Mouse (Mus musculus) MEL (cell line): ENCODE results near the gene Angptl3. TPM values are rescaled to one million over a fixed set of nuclear protein-coding genes. Genes with fewer than 3 reads are reported as not detected.

Experiments
- DNase-seq: peaks from one replicate; pipeline ENCODE4 v3.0.0; 2011; ENCODE audit warnings: low read depth, low spot score
- H3K27ac ChIP-seq: 2 replicates; pipeline ENCODE4 v1.5.1; 2012; ENCODE audit warnings: low read depth, mild to moderate bottlenecking, control low read depth, low read length, moderate library complexity; ENCODE audit not compliant: control insufficient read depth
- H3K27me3 ChIP-seq, 2 experiments: fragments of 150-350 bp in 1 of 2; sonication (generic) in 1 of 2; 2 replicates each; pipeline ENCODE4 v1.6.1; 2012; ENCODE audit warnings: low read length in 2 of 2, mild to moderate bottlenecking in 2 of 2, improper control_type of control experiment in 1 of 2, moderate library complexity in 1 of 2; ENCODE audit not compliant: insufficient read depth in 2 of 2, control insufficient read depth in 1 of 2
- H3K36me3 ChIP-seq, 2 experiments: 2 replicates each; pipeline ENCODE4 v1.6.1; 2012 to 2014; ENCODE audit warnings: low read length in 2 of 2, improper control_type of control experiment in 1 of 2, inconsistent platforms in 1 of 2, mild to moderate bottlenecking in 1 of 2; ENCODE audit not compliant: insufficient read depth in 2 of 2, control insufficient read depth in 1 of 2
- H3K4me1 ChIP-seq, 2 experiments: fragments of 150-350 bp in 1 of 2; sonication (generic) in 1 of 2; 2 replicates each; pipeline ENCODE4 v1.6.1; 2012; ENCODE audit warnings: low read length in 2 of 2, improper control_type of control experiment in 1 of 2, mild to moderate bottlenecking in 1 of 2; ENCODE audit not compliant: insufficient read depth in 2 of 2, control insufficient read depth in 1 of 2
- H3K4me3 ChIP-seq, 2 experiments: fragments of 150-350 bp in 1 of 2; sonication (generic) in 1 of 2; 2 replicates each; pipeline ENCODE4 v1.5.1; 2012; ENCODE audit warnings: low read depth in 2 of 2, low read length in 2 of 2, mild to moderate bottlenecking in 2 of 2, moderate library complexity in 2 of 2, control low read depth in 1 of 2, improper control_type of control experiment in 1 of 2; ENCODE audit not compliant: control insufficient read depth in 1 of 2, insufficient read depth in 1 of 2
- H3K79me2 ChIP-seq: 2 replicates; pipeline ENCODE4 v1.6.1; 2012; ENCODE audit warnings: mild to moderate bottlenecking, low read length, moderate library complexity; ENCODE audit not compliant: control insufficient read depth, poor library complexity, insufficient read depth
- H3K9ac ChIP-seq: 2 replicates; pipeline ENCODE4 v1.6.1; 2012; ENCODE audit warnings: low read depth, mild to moderate bottlenecking, control low read depth, low read length, moderate library complexity; ENCODE audit not compliant: control insufficient read depth, poor library complexity, severe bottlenecking
- H3K9me3 ChIP-seq: fragments of 150-350 bp; sonication (generic); replicated peaks from 2 replicates; pipeline ENCODE4 v1.6.1; 2012; ENCODE audit warnings: mild to moderate bottlenecking, low read length, improper control_type of control experiment, moderate library complexity; ENCODE audit not compliant: insufficient read depth
- CHD1 ChIP-seq: IDR thresholded peaks from 2 replicates; pipeline ENCODE4 v1.6.1; 2012; ENCODE audit warnings: low read depth, mild to moderate bottlenecking, inconsistent platforms, low read length, improper control_type of control experiment
- CTCF ChIP-seq, 3 experiments: IDR thresholded peaks in 2 of 3; conservative IDR thresholded peaks in 1 of 3; 2 replicates each; pipeline ENCODE4 v1.5.1; 2011 to 2012; ENCODE audit warnings: low read length in 3 of 3, low read depth in 2 of 3, mild to moderate bottlenecking in 2 of 3, improper control_type of control experiment in 1 of 3, inconsistent platforms in 1 of 3, mixed read lengths in 1 of 3, moderate library complexity in 1 of 3; ENCODE audit not compliant: control insufficient read depth in 1 of 3, insufficient read depth in 1 of 3, poor library complexity in 1 of 3, severe bottlenecking in 1 of 3
- E2F4 ChIP-seq: IDR thresholded peaks from 2 replicates; pipeline ENCODE4 v1.6.1; 2011; ENCODE audit warnings: low read depth, low read length, improper control_type of control experiment, borderline replicate concordance
- ELF1 ChIP-seq: IDR thresholded peaks from 2 replicates; pipeline ENCODE4 v1.6.1; 2014; ENCODE audit warnings: low read depth, mild to moderate bottlenecking, inconsistent platforms, low read length, improper control_type of control experiment, moderate library complexity
- ETS1 ChIP-seq: IDR thresholded peaks from 2 replicates; pipeline ENCODE4 v1.6.1; 2012; ENCODE audit warnings: low read depth, mild to moderate bottlenecking, inconsistent platforms, low read length, improper control_type of control experiment, moderate library complexity
- JUND ChIP-seq: IDR thresholded peaks from 2 replicates; pipeline ENCODE4 v1.6.1; 2011; ENCODE audit warnings: low read depth, mild to moderate bottlenecking, improper control_type of control experiment, low read length
- KAT2A ChIP-seq: conservative IDR thresholded peaks from 2 replicates; pipeline ENCODE4 v1.6.1; 2012; ENCODE audit warnings: low read depth, low read length, improper control_type of control experiment, inconsistent platforms
- MAFK ChIP-seq: IDR thresholded peaks from 2 replicates; pipeline ENCODE4 v1.6.1; 2011; ENCODE audit warnings: low read depth, mild to moderate bottlenecking, low read length, improper control_type of control experiment, borderline replicate concordance
- MAZ ChIP-seq: IDR thresholded peaks from 2 replicates; pipeline ENCODE4 v1.6.1; 2012; ENCODE audit warnings: low read depth, mild to moderate bottlenecking, inconsistent platforms, low read length, improper control_type of control experiment
- MEF2A ChIP-seq: IDR thresholded peaks from 2 replicates; pipeline ENCODE4 v1.6.1; 2014; ENCODE audit warnings: low read depth, mild to moderate bottlenecking, inconsistent platforms, low read length, improper control_type of control experiment; ENCODE audit not compliant: poor library complexity, insufficient replicate concordance, severe bottlenecking; ENCODE audit errors: extremely low read depth
- MXI1 ChIP-seq: IDR thresholded peaks from 2 replicates; pipeline ENCODE4 v1.6.1; 2011; ENCODE audit warnings: mild to moderate bottlenecking, low read depth, low read length, improper control_type of control experiment
- NRF1 ChIP-seq: IDR thresholded peaks from 2 replicates; pipeline ENCODE4 v1.6.1; 2014; ENCODE audit warnings: low read depth, mild to moderate bottlenecking, inconsistent platforms, low read length, improper control_type of control experiment, moderate library complexity; ENCODE audit not compliant: poor library complexity, insufficient read depth, severe bottlenecking
- POLR2A ChIP-seq, 2 experiments: IDR thresholded peaks; 2 replicates each; pipeline ENCODE4 v1.6.1; 2011 to 2012; ENCODE audit warnings: low read length in 2 of 2, mild to moderate bottlenecking in 2 of 2, control low read depth in 1 of 2, improper control_type of control experiment in 1 of 2, low read depth in 1 of 2, moderate library complexity in 1 of 2; ENCODE audit not compliant: control insufficient read depth in 1 of 2, insufficient read depth in 1 of 2, poor library complexity in 1 of 2
- RAD21 ChIP-seq: IDR thresholded peaks from 2 replicates; pipeline ENCODE4 v1.6.1; 2011; ENCODE audit warnings: mild to moderate bottlenecking, low read depth, low read length, improper control_type of control experiment
- RCOR1 ChIP-seq: IDR thresholded peaks from 2 replicates; pipeline ENCODE4 v1.6.1; 2012; ENCODE audit warnings: low read depth, mild to moderate bottlenecking, inconsistent platforms, low read length, improper control_type of control experiment
- TAL1 ChIP-seq: IDR thresholded peaks from 2 replicates; pipeline ENCODE4 v1.6.1; 2012; ENCODE audit warnings: mild to moderate bottlenecking, inconsistent platforms, low read length, moderate library complexity, mixed read lengths
- TBP ChIP-seq: IDR thresholded peaks from 2 replicates; pipeline ENCODE4 v1.8.0; 2011; ENCODE audit warnings: low read depth, low read length, improper control_type of control experiment
- TCF12 ChIP-seq: IDR thresholded peaks from 2 replicates; pipeline ENCODE4 v1.6.1; 2014; ENCODE audit warnings: low read depth, mild to moderate bottlenecking, inconsistent platforms, low read length, improper control_type of control experiment, moderate library complexity
- UBTF ChIP-seq: IDR thresholded peaks from 2 replicates; pipeline ENCODE4 v1.6.1; 2012; ENCODE audit warnings: low read depth, mild to moderate bottlenecking, inconsistent platforms, low read length, improper control_type of control experiment, moderate library complexity, borderline replicate concordance; ENCODE audit not compliant: insufficient read depth
- ZC3H11A ChIP-seq: IDR thresholded peaks from 2 replicates; pipeline ENCODE4 v1.6.1; 2012; ENCODE audit warnings: low read depth, mild to moderate bottlenecking, inconsistent platforms, low read length, improper control_type of control experiment
- ZKSCAN1 ChIP-seq: IDR thresholded peaks from 2 replicates; pipeline ENCODE4 v1.6.1; 2012; ENCODE audit warnings: low read depth, mild to moderate bottlenecking, inconsistent platforms, low read length, improper control_type of control experiment, moderate library complexity
- ZNF384 ChIP-seq: IDR thresholded peaks from 2 replicates; pipeline ENCODE4 v1.6.1; 2012; ENCODE audit warnings: low read depth, mild to moderate bottlenecking, inconsistent platforms, low read length, improper control_type of control experiment
- polyA plus RNA-seq, 2 experiments: library from polyadenylated mRNA; stranded (reverse) in 1 of 2; unstranded in 1 of 2; fragments of >175 nt in 1 of 2; fragments of >200 nt in 1 of 2; gene quantifications; 2 replicates each; pipeline versions ENCODE4 v1.2.1 to v1.2.4; 2012; ENCODE audit warnings: low replicate concordance in 2 of 2, low read depth in 1 of 2; ENCODE audit not compliant: insufficient read length in 2 of 2, insufficient read depth in 1 of 2, missing spikeins in 1 of 2
- total RNA-seq: library from RNA; depleted of rRNA; stranded (reverse); fragments of 300-350 nt; gene quantifications from 2 replicates; pipeline ENCODE4 v1.2.3, GENCODE M21; 2012

Angptl3 gene
- total and polyA plus RNA-seq, 3 experiments: 0.04 to 0.12 TPM; not detected in 1

GRCm38 (mm10) chr4:98993491-98993890, 37.3 kb upstream of the Angptl3 start:
- H3K9me3 ChIP-seq: no peaks in the 10 kb centered on the region
- TF ChIP-seq CTCF (IDR thresholded peaks at IDR 0.05 in 2 of 3, conservative IDR thresholded peaks at IDR 0.05 in 1 of 3; ENCODE audit: control insufficient read depth in 1 of 3, insufficient read depth in 1 of 3, low read depth in 2 of 3, low read length in 3 of 3, poor library complexity in 1 of 3, severe bottlenecking in 1 of 3) (no peak), E2F4 (no peak), UBTF (no peak), NRF1 (no peak), POLR2A (IDR thresholded peaks at IDR 0.05; ENCODE audit: control insufficient read depth in 1 of 2, insufficient read depth in 1 of 2, low read depth in 1 of 2, low read length in 2 of 2, poor library complexity in 1 of 2) (no peak), RCOR1 (no peak), ZC3H11A (no peak), MAFK (no peak), ZNF384 (no peak), ETS1 (no peak), RAD21 (no peak)
- TF ChIP-seq, all 39 proteins: peak for 0
- no peak for DNase-seq
- Histone ChIP-seq H3K27ac (no peak overlapping the region), H3K4me3 (no peak overlapping the region), H3K36me3 (peaks cover 0 to 2% of the 10 kb centered on the region in 2 experiments; a peak in 3 of 4 replicates), H3K9ac (no peak overlapping the region), H3K4me1 (no peaks in the 10 kb centered on the region), H3K79me2 (no peaks in the 10 kb centered on the region), H3K27me3 (no peaks in the 10 kb centered on the region)

DNA sequence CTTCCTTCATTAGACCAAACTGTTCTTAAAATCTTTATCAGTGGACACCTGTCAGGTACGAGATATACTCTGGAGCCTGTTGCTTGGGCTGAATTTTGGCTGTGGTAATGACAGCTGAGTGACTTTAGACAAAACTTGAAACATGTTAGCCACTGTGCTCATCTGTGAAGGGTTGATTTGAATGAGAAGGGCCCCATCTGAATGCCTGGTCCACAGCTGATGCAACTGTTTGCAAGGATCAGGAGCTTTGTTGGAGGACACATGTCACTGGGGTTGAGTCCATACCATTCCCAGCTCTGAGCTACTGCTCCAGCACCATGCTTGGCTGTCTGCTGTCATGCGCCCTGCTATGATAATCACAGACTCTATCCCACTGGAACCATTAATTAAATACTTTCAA, 25.2 kb upstream of the Angptl3 start:
- Histone ChIP-seq H3K4me3 (no peak overlapping the region), H3K4me1 (peaks cover 4 to 5% of the 10 kb centered on the region in 2 experiments; a peak in 2 of 4 replicates), H3K27ac (peak overlapping the region; percentile 56; the same call in 1 of the 2 replicates), H3K27me3 (no peaks in the 10 kb centered on the region), H3K9me3 (no peaks in the 10 kb centered on the region), H3K36me3 (peaks cover 0 to 2% of the 10 kb centered on the region in 2 experiments; a peak in 3 of 4 replicates), H3K79me2 (no peaks in the 10 kb centered on the region), H3K9ac (no peak overlapping the region; the same call in 1 of the 2 replicates)
- TF ChIP-seq ZKSCAN1 (no peak), ZNF384 (no peak), POLR2A (IDR thresholded peaks at IDR 0.05; ENCODE audit: control insufficient read depth in 1 of 2, insufficient read depth in 1 of 2, low read depth in 1 of 2, low read length in 2 of 2, poor library complexity in 1 of 2) (no peak), JUND (no peak), MXI1 (peak; percentile 32; the same call in 1 of the 2 replicates), TCF12 (peak; percentile 23; the same call in 1 of the 2 replicates), MEF2A (no peak), CHD1 (no peak), RCOR1 (no peak), MAZ (no peak), TAL1 (no peak), ZC3H11A (no peak), ELF1 (no peak), TBP (no peak), KAT2A (no peak), ETS1 (peak; percentile 5; the same call in 1 of the 2 replicates), RAD21 (no peak)
- peak; percentile 47 for DNase-seq
